Mouse (Mus musculus): ENCODE results near the gene Zscan2. TPM values are rescaled to one million over a fixed set of nuclear protein-coding genes. Genes with fewer than 3 reads are reported as not detected.

Gene Zscan2
- polyA plus RNA-seq, 1 experiment from 2014 or later, result 2.3 TPM

- peaks cover 25% of the 10 kb centered on the region for H3K36me3 ChIP-seq (ENCODE audit: control insufficient read depth, insufficient read depth, low read length)
- no peak overlapping the region for H3K27ac ChIP-seq (ENCODE audit: low read length)
- 77% methylated on average over 5 of the region's 5 CpGs for WGBS
- ATAC-seq (ENCODE audit: low read depth), result no peak
- H3K9ac ChIP-seq (ENCODE audit: low read length), result no peak overlapping the region
- H3K4me3 ChIP-seq (ENCODE audit: low read length), result no peak overlapping the region
- no peaks in the 10 kb centered on the region for H3K9me3 ChIP-seq (ENCODE audit: control insufficient read depth, low read length)
- no peak overlapping the region for H3K4me2 ChIP-seq (ENCODE audit: low read depth, low read length)
- H3K27me3 ChIP-seq (ENCODE audit: control insufficient read depth, insufficient read depth, low read depth, low read length), result no peaks in the 10 kb centered on the region
- H3K4me1 ChIP-seq (replicated peaks; ENCODE audit: control insufficient read depth, insufficient read depth, low read length), result no peaks in the 10 kb centered on the region
Observed at GRCm38 (mm10) chr7:80919647-80920008, 58.9 kb downstream of the Zscan2 start.

DNA sequence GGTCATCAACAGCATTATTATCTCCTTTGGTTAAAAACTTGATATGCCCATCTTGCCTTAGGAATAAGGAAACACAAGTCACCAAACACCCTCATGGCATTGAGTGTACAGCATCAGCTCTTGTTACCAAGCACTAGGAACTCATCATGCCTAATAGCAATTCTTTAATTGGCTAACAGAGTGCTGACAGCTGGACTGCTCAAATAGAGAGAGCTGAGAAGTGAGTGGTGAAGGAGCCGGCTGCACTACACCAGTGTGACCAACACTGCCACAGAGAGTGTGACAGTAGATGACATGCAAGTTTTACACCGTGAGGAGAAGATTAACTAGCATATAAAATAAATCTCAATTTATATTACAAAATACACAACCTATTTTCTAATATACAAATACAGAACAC lies 62.4 kb downstream of the Zscan2 start:
- no peak overlapping the region for H3K4me2 ChIP-seq (ENCODE audit: low read depth, low read length)
- no peaks in the 10 kb centered on the region for H3K4me1 ChIP-seq (replicated peaks; ENCODE audit: control insufficient read depth, insufficient read depth, low read length)
- ATAC-seq (ENCODE audit: low read depth), result no peak
- H3K36me3 ChIP-seq (ENCODE audit: control insufficient read depth, insufficient read depth, low read length), result peaks cover 15% of the 10 kb centered on the region
- no peak overlapping the region for H3K4me3 ChIP-seq (ENCODE audit: low read length)
- no peak overlapping the region for H3K9ac ChIP-seq (ENCODE audit: low read length)
- no peak overlapping the region for H3K27ac ChIP-seq (ENCODE audit: low read length)
- WGBS, result 81% methylated on average over 2 of the region's 2 CpGs
- no peaks in the 10 kb centered on the region for H3K27me3 ChIP-seq (ENCODE audit: control insufficient read depth, insufficient read depth, low read depth, low read length)
- H3K9me3 ChIP-seq (ENCODE audit: control insufficient read depth, low read length), result no peaks in the 10 kb centered on the region

Other genes with a start within 250 kb of the Zscan2 start
- gene Crtc3, start 172.0 kb upstream of the Zscan2 start, polyA plus RNA-seq (2015; fragmentation: Nextera tagmentation; extraction: Ambion mirVana), result 18.6 and 20.8 TPM in 2 replicates
- gene Iqgap1, start 34.9 kb upstream of the Zscan2 start, polyA plus RNA-seq (2015; fragmentation: Nextera tagmentation; extraction: Ambion mirVana), result 136 and 141 TPM in 2 replicates
- 32.2 and 35.5 TPM in 2 replicates for gene Wdr73, start 40.3 kb downstream of the Zscan2 start, polyA plus RNA-seq (2015; fragmentation: Nextera tagmentation; extraction: Ambion mirVana)
- gene Nmb, start 44.2 kb downstream of the Zscan2 start, polyA plus RNA-seq (2015; fragmentation: Nextera tagmentation; extraction: Ambion mirVana), result 9.7 and 9.9 TPM in 2 replicates
- 195 and 215 TPM in 2 replicates for gene Sec11a, start 86.9 kb downstream of the Zscan2 start, polyA plus RNA-seq (2015; fragmentation: Nextera tagmentation; extraction: Ambion mirVana)
- 13.5 and 15.3 TPM in 2 replicates for gene Zfp592, start 132.8 kb downstream of the Zscan2 start, polyA plus RNA-seq (2015; fragmentation: Nextera tagmentation; extraction: Ambion mirVana)
- gene Alpk3, start 196.7 kb downstream of the Zscan2 start, polyA plus RNA-seq (2015; fragmentation: Nextera tagmentation; extraction: Ambion mirVana), result 0.97 TPM in 2 replicates

Measured in lung, embryonic 16.5 days (tissue).